Mouse (Mus musculus): ENCODE measurements around the gene Suv39h1.
"Not testable (repeated sequence)": the region's sequence is repeated elsewhere in the genome, so short reads cannot be mapped to it uniquely, and the experiment has no call there.

Gene Suv39h1

DNA sequence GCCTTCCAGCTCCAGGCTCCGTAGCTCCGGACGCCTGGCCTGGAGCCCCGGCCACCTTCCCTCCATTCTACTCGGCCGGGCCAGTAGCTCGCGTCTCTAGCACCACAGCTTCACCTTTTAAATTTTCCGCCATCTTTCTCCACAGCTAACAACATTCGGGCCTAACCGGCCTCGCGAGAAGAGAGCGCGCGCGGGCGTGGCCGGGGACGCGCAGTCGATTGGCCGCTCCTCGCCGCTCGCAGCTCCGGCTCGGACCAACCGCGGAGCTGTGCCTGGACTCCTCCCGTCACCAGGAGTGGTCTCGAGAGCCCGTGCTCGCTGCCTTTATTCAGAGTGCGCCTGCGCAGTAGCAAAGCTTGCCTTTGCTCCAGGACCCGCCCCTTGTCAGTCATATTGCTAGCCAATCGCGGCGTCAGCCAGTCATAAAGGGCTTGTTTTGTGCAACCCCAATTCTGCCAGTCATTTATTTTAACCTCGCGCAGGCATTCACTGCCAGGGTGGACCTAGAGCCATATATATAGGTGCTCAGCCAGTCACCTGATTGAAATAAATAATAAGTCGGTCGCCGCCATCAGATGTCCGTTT, at the start of gene Suv39h1:
Gene Suv39h1, minus strand, starts transcription at position 331 of the 585 bp plus-strand sequence.
- in situ Hi-C loops (cut with MboI; ENCODE audit: low sequenced_read_pairs), result no loop called here

- in situ Hi-C loops (cut with MboI; ENCODE audit: low sequenced_read_pairs), result loop anchor here (25.0 kb wide), 1 partner anchor 212 kb away; the partner anchor contains the start of genes Gm10490, Gm10491 and Pcsk1n
Measured at GRCm38 (mm10) chrX:8123821-8124470, 49.4 kb upstream of the Suv39h1 start.

GRCm38 (mm10) chrX:8117264-8117663, 42.7 kb upstream of the Suv39h1 start:
- in situ Hi-C loops (cut with MboI; ENCODE audit: low sequenced_read_pairs), result loop anchor here (25.0 kb wide), 1 partner anchor 205 kb away; the partner anchor contains the start of genes Gm10490, Gm10491 and Pcsk1n

DNA sequence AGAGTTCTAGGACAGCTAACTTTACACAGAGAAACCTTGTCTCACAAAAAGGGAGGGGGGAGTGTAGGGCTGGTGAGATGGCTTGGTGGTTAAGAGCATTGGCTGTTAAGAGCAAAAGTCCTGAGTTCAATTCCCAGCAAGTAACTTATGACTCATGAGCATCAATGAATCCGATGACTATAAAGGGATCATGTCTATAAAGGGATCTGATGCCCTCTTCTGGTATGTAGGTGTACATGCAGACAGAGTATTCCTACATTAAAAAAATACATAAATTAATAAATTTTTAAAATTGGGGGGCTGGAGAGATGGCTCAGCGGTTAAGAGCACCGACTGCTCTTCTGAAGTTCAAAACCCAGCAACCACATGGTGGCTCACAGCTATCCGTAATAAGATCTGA, 40.7 kb upstream of the Suv39h1 start:
- in situ Hi-C loops (cut with MboI; ENCODE audit: low sequenced_read_pairs), result loop anchor here (25.0 kb wide), 1 partner anchor 203 kb away; the partner anchor contains the start of genes Gm10490, Gm10491 and Pcsk1n

DNA sequence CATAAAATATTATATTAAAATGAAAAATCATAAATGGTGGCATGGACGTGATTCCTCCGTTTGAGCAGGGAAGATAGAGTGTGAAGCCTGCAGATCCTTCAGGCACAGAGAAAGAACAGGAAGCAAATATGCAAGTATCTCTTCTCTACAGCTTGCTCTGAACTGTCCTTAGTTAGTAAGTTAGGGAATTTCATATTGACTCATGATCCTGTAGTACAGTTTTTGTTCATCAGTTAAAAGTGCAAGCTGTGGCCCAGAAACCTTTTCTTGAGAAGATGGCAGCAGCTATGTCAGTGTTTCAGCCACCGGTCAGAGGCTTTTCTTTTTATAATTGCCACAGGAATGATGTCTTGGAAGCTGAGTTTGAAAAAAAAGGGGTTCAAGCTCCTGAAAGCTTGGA, 30.5 kb upstream of the Suv39h1 start:
- in situ Hi-C loops (cut with MboI; ENCODE audit: low sequenced_read_pairs), result loop anchor here (25.0 kb wide), 1 partner anchor 193 kb away; the partner anchor contains the start of genes Gm10490, Gm10491 and Pcsk1n

GRCm38 (mm10) chrX:8102213-8102668, 27.7 kb upstream of the Suv39h1 start:
- in situ Hi-C loops (cut with MboI; ENCODE audit: low sequenced_read_pairs), result loop anchor here (25.0 kb wide), 1 partner anchor 190 kb away; the partner anchor contains the start of genes Gm10490, Gm10491 and Pcsk1n

- in situ Hi-C loops (cut with MboI; ENCODE audit: low sequenced_read_pairs), result loop anchor here (25.0 kb wide), 1 partner anchor 189 kb away; the partner anchor contains the start of genes Gm10490, Gm10491 and Pcsk1n
Measured at GRCm38 (mm10) chrX:8101017-8101416, 26.5 kb upstream of the Suv39h1 start.

DNA sequence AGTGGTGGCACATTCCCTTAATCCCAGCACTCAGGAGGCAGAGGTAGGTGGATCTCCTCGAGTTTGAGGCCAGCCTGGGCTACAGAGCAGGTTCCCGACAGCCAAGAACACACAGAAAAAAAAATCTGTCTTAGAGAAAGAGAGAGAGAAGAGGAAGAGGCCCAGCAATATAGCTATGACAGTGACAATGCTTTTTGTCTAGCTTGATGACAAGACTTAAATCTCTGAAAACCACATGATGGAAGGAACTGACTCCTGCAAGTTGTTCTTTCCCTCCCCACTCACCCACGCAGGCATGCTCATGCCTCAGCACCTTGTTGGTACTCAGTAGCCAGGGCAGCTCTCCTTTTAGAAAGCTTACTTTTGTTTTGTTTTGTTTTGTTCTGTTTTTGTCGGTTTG, 24.9 kb upstream of the Suv39h1 start:
- in situ Hi-C loops (cut with MboI; ENCODE audit: low sequenced_read_pairs), result no loop called here

GRCm38 (mm10) chrX:8096787-8097242, 22.3 kb upstream of the Suv39h1 start:
- in situ Hi-C loops (cut with MboI; ENCODE audit: low sequenced_read_pairs), result no loop called here

- in situ Hi-C loops (cut with MboI; ENCODE audit: low sequenced_read_pairs), result not testable (repeated sequence)
Measured at GRCm38 (mm10) chrX:8096068-8096786, 21.7 kb upstream of the Suv39h1 start.

- in situ Hi-C loops (cut with MboI; ENCODE audit: low sequenced_read_pairs), result no loop called here
Measured at GRCm38 (mm10) chrX:8095546-8095945, 21.0 kb upstream of the Suv39h1 start.

GRCm38 (mm10) chrX:8090954-8091347, 16.4 kb upstream of the Suv39h1 start:
- in situ Hi-C loops (cut with MboI; ENCODE audit: low sequenced_read_pairs), result not testable (repeated sequence)

DNA sequence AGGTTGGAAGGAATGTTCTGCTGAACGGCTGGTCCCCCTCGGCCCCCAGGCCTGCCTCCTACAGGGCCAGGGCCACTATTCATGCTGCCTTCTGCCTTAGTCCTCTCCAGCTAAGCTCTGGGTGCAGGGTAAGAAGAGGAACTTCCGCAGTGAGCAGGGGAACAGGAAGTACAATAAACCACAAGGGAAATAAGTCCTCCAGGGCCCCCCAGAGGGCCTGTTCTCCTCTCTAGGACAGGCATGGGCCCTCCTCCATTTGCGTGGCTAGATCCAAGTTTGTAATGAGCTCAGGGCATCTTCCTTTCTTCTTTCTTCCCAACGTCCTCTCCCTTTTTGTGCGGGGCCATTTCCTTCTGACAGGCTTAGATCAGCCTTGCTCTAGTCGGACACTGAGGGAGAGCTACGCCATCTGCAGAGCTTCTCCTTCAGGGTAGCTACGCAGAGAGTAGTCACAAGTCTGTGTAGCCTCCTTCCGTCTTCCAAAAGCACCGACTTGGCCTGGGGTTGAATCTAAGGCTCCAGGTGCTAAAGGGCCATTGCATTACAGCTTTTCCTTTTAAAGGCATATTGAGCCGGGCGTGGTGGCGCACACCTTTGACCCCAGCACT, 15.9 kb upstream of the Suv39h1 start, which contains the start of gene Was:
Gene Was, minus strand, starts transcription at position 153 of the 608 bp plus-strand sequence.
- in situ Hi-C loops (cut with MboI; ENCODE audit: low sequenced_read_pairs), result no loop called here

- in situ Hi-C loops (cut with MboI; ENCODE audit: low sequenced_read_pairs), result no loop called here
Measured at GRCm38 (mm10) chrX:8089746-8090145, 15.2 kb upstream of the Suv39h1 start.

GRCm38 (mm10) chrX:8085611-8086010, 11.1 kb upstream of the Suv39h1 start:
- in situ Hi-C loops (cut with MboI; ENCODE audit: low sequenced_read_pairs), result no loop called here

DNA sequence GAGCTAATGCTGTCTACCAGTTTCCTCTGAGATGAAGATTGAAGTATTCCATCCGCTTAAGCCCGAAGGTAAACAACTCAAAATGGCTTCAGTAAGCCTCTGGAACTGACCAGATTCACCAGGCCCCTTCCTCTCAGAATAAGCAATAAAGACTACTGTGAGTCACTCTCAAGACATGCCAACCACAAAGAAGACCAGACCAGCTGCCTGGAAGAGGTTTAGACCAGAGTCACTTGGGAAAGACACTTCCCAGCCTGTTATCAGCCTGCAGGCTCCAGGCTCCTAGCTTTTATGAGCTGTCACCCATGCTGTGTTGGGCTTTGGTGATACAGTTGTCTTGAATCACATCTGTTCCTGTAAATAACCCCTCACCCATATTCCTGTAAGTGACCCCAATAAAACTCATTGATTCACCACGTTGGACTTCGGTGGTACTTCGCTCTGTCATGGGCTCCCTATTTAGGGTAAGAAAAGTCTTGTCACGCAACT, 10.3 kb upstream of the Suv39h1 start:
- in situ Hi-C loops (cut with MboI; ENCODE audit: low sequenced_read_pairs), result no loop called here

DNA sequence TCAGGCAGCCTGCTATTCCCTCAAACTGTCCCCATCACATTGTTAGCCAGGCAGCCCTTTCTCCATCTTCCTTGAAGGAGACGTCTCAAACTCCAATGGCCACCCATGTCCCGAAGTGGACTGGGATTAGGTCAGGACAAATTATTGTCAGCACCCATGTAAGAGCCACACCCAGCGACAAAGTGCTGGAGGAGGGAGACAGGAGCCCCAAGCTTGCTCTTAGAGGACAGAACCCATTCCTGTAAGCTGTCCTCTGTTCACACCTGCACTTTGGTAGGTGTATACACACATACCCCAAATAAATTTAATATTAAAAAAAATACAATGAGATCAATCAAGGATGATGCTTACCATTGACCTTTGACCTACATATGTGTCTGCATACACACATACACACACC, 544 bp upstream of the Suv39h1 start:
- in situ Hi-C loops (cut with MboI; ENCODE audit: low sequenced_read_pairs), result no loop called here

DNA sequence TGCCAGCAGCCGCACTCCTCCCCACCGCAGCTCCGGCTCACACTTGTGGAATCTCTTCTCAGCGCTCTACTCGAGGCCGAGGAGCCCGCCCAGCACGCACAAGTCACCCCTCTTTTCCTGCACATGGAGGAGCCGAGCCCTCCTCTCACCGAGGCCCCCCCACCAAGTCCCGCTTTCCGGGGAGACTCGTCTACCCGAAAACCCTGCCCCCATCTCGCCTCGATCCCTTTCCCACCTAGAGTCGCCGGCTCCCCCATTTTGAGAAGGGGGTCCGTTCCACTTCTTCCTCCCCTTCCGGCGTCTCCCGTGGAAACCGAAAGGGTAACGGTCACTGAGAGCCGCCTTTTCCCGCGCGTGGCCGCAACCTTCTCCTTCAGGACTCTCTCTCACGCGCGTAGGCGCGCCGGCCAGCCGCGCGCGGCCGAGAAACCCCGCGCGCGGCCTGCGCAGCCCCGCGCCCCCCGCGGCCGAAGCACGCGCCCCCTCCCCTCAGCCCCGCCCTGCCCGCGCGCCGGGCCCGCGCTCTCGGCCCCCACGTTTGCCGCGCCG, 605 bp downstream of the Suv39h1 start:
- in situ Hi-C loops (cut with MboI; ENCODE audit: low sequenced_read_pairs), result no loop called here

- in situ Hi-C loops (cut with MboI; ENCODE audit: low sequenced_read_pairs), result no loop called here
Measured at GRCm38 (mm10) chrX:8069166-8069565, 5.4 kb downstream of the Suv39h1 start.
